Mouse (Mus musculus) natural killer cell, adult 2 months (primary cell): Measurements from ENCODE around the gene Phxr2.

Experiments used
- DNase-seq, 2 experiments: peaks; one replicate each; pipeline ENCODE4 v3.0.0; 2022; ENCODE audit warnings: low spot score in 2 of 2

Gene Phxr2

GRCm38 (mm10) chr10:99132595-99133272 lies 6.6 kb upstream of the Phxr2 start:
- DNase-seq = peak in 1 of 2 experiments; percentile 22

- no peak for DNase-seq
Observed at GRCm38 (mm10) chr10:99132189-99132588, 6.1 kb upstream of the Phxr2 start.

- no peak for DNase-seq
Observed at GRCm38 (mm10) chr10:99131298-99131697, 5.2 kb upstream of the Phxr2 start.

GRCm38 (mm10) chr10:99130611-99131010 lies 4.5 kb upstream of the Phxr2 start:
- peak in 1 of 2 experiments; percentile 22 for DNase-seq

GRCm38 (mm10) chr10:99127691-99128261 lies 1.7 kb upstream of the Phxr2 start:
- peak; percentile 36 to 58 for DNase-seq

GRCm38 (mm10) chr10:99126954-99127353 lies 829 bp upstream of the Phxr2 start:
- peak; percentile 72 to 78 for DNase-seq

- no peak for DNase-seq
Observed at GRCm38 (mm10) chr10:99119471-99119870, 6.7 kb downstream of the Phxr2 start.

GRCm38 (mm10) chr10:99118697-99119096 lies 7.4 kb downstream of the Phxr2 start:
- no peak for DNase-seq

GRCm38 (mm10) chr10:99117876-99118275 lies 8.2 kb downstream of the Phxr2 start:
- no peak for DNase-seq

- DNase-seq = no peak
Observed at GRCm38 (mm10) chr10:99116650-99117615, 9.2 kb downstream of the Phxr2 start.

GRCm38 (mm10) chr10:99116237-99116632 lies 9.9 kb downstream of the Phxr2 start:
- no peak for DNase-seq

- no peak for DNase-seq
Observed at GRCm38 (mm10) chr10:99115471-99116236, 10.5 kb downstream of the Phxr2 start.

GRCm38 (mm10) chr10:99114295-99114694 lies 11.8 kb downstream of the Phxr2 start:
- DNase-seq = no peak

- DNase-seq = no peak
Observed at GRCm38 (mm10) chr10:99113533-99113932, 12.6 kb downstream of the Phxr2 start.

GRCm38 (mm10) chr10:99108431-99108982 lies 17.6 kb downstream of the Phxr2 start:
- DNase-seq = no peak

- DNase-seq = peak; percentile 84
Observed at GRCm38 (mm10) chr10:99107964-99108363, 18.2 kb downstream of the Phxr2 start, which contains the start of gene Galnt4. Gene Galnt4, plus strand, starts transcription at chr10:99108159.

- peak; percentile 52 to 70 for DNase-seq
Observed at GRCm38 (mm10) chr10:99106703-99107631, 19.2 kb downstream of the Phxr2 start, which contains the start of gene Poc1b. Gene Poc1b, plus strand, starts transcription at chr10:99107036.

- no peak for DNase-seq
Observed at GRCm38 (mm10) chr10:99106311-99106702, 19.8 kb downstream of the Phxr2 start.

GRCm38 (mm10) chr10:99105522-99105921 lies 20.6 kb downstream of the Phxr2 start:
- no peak for DNase-seq

GRCm38 (mm10) chr10:99097374-99097773 lies 28.8 kb downstream of the Phxr2 start:
- DNase-seq = peak; percentile 39 to 57
